Mouse (Mus musculus): ENCODE data around the gene Xab2.

- TF ChIP-seq CTCF (IDR thresholded peaks at IDR 0.05; ENCODE audit: borderline replicate concordance, insufficient read depth, low read depth, low read length) = no peak
- no peak for TF ChIP-seq POLR2A (IDR thresholded peaks at IDR 0.05; ENCODE audit: borderline replicate concordance, insufficient read depth, low read length)
Observed at GRCm38 (mm10) chr8:3645804-3646203, 24.7 kb upstream of the Xab2 start.
